Mouse (Mus musculus) ES-E14 (cell line): ENCODE measurements at regions not wholly inside any gene's neighbourhood (a gene's known extent, or its start where the extent isn't known, plus 50 kb on each side); places are given as distances from the start of the nearest gene placed in this dataset.

Experiments
- DNase-seq: peaks from one replicate; pipeline ENCODE4 v3.0.0-alpha.2; 2013; ENCODE audit warnings: low read depth, low spot score
- H3K27ac ChIP-seq: 2 replicates; pipeline ENCODE4 v1.5.1; 2012; ENCODE audit warnings: low read depth, mild to moderate bottlenecking, low read length, moderate library complexity, mixed read lengths; ENCODE audit not compliant: poor library complexity, insufficient read depth, severe bottlenecking
- H3K36me3 ChIP-seq: 2 replicates; pipeline ENCODE4 v1.6.1; 2012; ENCODE audit warnings: mild to moderate bottlenecking, low read length, moderate library complexity, mixed read lengths; ENCODE audit not compliant: control insufficient read depth, poor library complexity, insufficient read depth, severe bottlenecking
- H3K4me1 ChIP-seq, 2 experiments: fragments of 150-350 bp in 1 of 2; sonication (generic) in 1 of 2; 2 replicates each; pipeline ENCODE4 v1.6.1; 2012; ENCODE audit warnings: low read length in 2 of 2, mild to moderate bottlenecking in 1 of 2, mixed read lengths in 1 of 2; ENCODE audit not compliant: control insufficient read depth in 2 of 2, insufficient read depth in 2 of 2, poor library complexity in 1 of 2
- H3K4me3 ChIP-seq, 2 experiments: fragments of 150-350 bp in 1 of 2; sonication (generic) in 1 of 2; 2 replicates each; pipeline ENCODE4 v1.5.1; 2012; ENCODE audit warnings: low read length in 2 of 2, low read depth in 1 of 2, mild to moderate bottlenecking in 1 of 2, mixed read lengths in 1 of 2; ENCODE audit not compliant: insufficient read depth in 1 of 2, poor library complexity in 1 of 2, severe bottlenecking in 1 of 2
- H3K9ac ChIP-seq: 2 replicates; pipeline ENCODE4 v1.6.1; 2012; ENCODE audit warnings: low read depth, mild to moderate bottlenecking, low read length, mixed read lengths; ENCODE audit not compliant: poor library complexity, insufficient read depth, severe bottlenecking
- H3K9me3 ChIP-seq: fragments of 150-350 bp; sonication (generic); 2 replicates; pipeline ENCODE4 v1.6.1; 2012; ENCODE audit warnings: low read depth, mild to moderate bottlenecking, low read length; ENCODE audit not compliant: control insufficient read depth, insufficient read depth
- CHD2 ChIP-seq: IDR thresholded peaks from 2 replicates; pipeline ENCODE4 v1.6.1; 2014; ENCODE audit warnings: mild to moderate bottlenecking, low read depth, low read length, inconsistent platforms
- HCFC1 ChIP-seq: IDR thresholded peaks from 2 replicates; pipeline ENCODE4 v1.6.1; 2012; ENCODE audit warnings: low read length, inconsistent platforms, borderline replicate concordance; ENCODE audit not compliant: insufficient read depth
- MAFK ChIP-seq: IDR thresholded peaks from 2 replicates; pipeline ENCODE4 v1.6.1; 2014; ENCODE audit warnings: mild to moderate bottlenecking, low read depth, low read length, inconsistent platforms; ENCODE audit not compliant: insufficient read depth
- ZC3H11A ChIP-seq: IDR thresholded peaks from 2 replicates; pipeline ENCODE4 v1.6.1; 2012; ENCODE audit warnings: low read depth, mild to moderate bottlenecking, inconsistent platforms, low read length, borderline replicate concordance
- ZNF384 ChIP-seq: IDR thresholded peaks from 2 replicates; pipeline ENCODE4 v1.6.1; 2012; ENCODE audit warnings: low read depth, low read length, inconsistent platforms
- in situ Hi-C, 2 experiments: fragments of 600-800 bp; cut with MboI; formaldehyde crosslinking; loops; one replicate each; pipeline ENCODE4 v1.15.1; 2025; ENCODE audit warnings: low sequenced_read_pairs in 2 of 2, inconsistent platforms in 1 of 2; ENCODE audit not compliant: unreplicated experiment in 2 of 2

DNA sequence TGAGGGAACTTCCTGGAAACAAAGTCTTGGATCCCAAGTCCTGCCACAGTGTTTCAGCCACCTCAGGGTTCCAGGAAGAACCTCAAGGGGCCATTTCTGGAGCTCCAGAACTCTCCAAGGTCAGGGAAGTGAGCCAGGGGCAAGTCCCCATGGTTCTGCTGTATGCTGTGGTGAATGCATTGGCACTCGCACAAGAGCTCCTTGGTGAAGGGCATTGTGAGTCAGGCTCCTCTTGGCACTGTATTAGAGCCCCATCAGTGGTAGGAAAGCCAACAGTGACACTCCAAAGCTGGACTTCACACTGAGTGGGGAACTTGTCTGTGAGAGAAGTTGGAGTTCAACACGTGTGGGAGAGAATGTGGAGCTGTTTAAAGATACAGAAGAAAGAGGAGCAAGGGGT is 486.0 kb downstream of the Ajap1 start:
- Histone ChIP-seq H3K9ac (no peak overlapping the region), H3K36me3 (no peaks in the 10 kb centered on the region), H3K4me3 (no peak overlapping the region), H3K4me1 (peaks cover 0 to 4% of the 10 kb centered on the region in 2 experiments; a peak in 2 of 4 replicates), H3K27ac (no peak overlapping the region), H3K9me3 (no peaks in the 10 kb centered on the region)
- in situ Hi-C loops: no loop called here
- no peak for TF ChIP-seq ZC3H11A
- no peak for TF ChIP-seq ZNF384
- no peak for TF ChIP-seq CHD2
- TF ChIP-seq HCFC1: no peak
- no peak for TF ChIP-seq MAFK
- no peak for DNase-seq

DNA sequence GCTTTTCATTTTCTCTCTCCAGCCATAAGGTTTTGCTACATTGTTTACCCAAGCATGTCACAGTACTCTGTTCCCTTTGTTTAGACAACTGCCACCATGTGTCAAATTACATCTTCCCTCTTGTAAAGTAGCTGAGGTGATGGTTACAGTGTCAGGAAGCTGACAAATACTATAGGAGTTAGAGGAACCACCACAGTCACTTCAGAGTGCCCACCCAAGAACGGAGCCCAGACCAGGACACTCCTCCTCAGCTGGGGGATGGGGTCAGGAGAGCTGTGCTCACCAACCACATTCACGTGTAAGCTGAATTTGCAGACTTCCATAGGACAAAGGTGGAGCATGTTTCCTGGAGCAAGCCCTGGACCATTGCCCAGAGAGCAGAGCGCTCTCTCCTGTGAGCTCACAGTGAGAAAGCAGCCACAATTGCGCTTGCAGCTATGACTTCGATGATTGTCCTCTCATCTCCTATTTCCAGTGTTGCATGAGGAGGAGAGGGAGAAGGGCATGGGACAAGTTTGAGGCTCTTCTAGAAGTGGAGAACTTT is 487.5 kb downstream of the Ajap1 start:
- Histone ChIP-seq H3K4me1 (peaks cover 0 to 4% of the 10 kb centered on the region in 2 experiments; a peak in 2 of 4 replicates), H3K36me3 (no peaks in the 10 kb centered on the region), H3K27ac (no peak overlapping the region), H3K9ac (no peak overlapping the region), H3K9me3 (no peaks in the 10 kb centered on the region), H3K4me3 (no peak overlapping the region)
- TF ChIP-seq ZC3H11A: no peak
- TF ChIP-seq CHD2: no peak
- TF ChIP-seq HCFC1: no peak
- TF ChIP-seq ZNF384: no peak
- no peak for TF ChIP-seq MAFK
- in situ Hi-C loops: no loop called here
- no peak for DNase-seq

DNA sequence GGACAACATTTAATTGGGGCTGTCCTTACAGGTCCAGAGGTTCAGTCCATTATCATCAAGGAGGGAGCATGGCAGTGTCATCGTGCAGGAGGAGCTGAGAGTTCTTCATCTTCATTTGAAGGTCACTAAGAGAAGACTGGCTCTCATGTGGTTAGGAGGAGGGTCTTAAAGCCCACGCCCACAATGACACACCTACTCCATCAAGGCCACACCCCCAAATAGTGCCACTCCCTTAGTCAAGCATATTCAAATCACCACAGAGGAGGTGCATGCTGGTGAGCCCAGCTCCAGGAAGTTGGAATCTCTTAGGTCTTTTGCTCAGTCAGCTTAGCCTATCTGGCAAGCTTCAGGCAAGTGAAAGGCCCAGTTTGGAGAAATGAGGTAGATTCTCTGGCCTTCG is 488.4 kb downstream of the Ajap1 start:
- Histone ChIP-seq H3K27ac (no peak overlapping the region), H3K4me3 (no peak overlapping the region), H3K4me1 (peaks cover 0 to 4% of the 10 kb centered on the region in 2 experiments; a peak in 2 of 4 replicates), H3K36me3 (no peaks in the 10 kb centered on the region), H3K9me3 (no peaks in the 10 kb centered on the region), H3K9ac (no peak overlapping the region)
- in situ Hi-C loops: no loop called here
- DNase-seq: peak; percentile 38
- no peak for TF ChIP-seq MAFK
- TF ChIP-seq ZNF384: no peak
- TF ChIP-seq ZC3H11A: no peak
- no peak for TF ChIP-seq HCFC1
- no peak for TF ChIP-seq CHD2

DNA sequence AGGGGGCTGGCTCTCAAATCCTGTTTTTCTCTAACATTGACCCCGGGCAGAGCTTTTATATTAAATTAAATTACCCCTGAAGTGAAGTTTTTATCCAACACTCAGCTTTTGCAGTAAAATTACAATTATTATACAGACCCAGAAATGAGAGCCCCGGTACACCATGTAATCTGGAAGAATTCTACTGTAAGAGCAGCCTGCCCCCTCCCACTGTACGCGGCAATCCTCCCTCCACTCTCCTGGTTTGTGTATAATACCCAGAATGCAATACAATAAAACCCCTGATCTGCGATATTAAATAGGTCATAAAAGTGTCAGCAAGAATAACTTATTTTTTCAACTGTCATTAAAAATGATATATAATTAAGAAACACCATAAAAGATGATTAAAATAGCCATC is 492.3 kb downstream of the Ajap1 start:
- in situ Hi-C loops: no loop called here
- Histone ChIP-seq H3K4me3 (no peak overlapping the region), H3K4me1 (peaks cover 0 to 4% of the 10 kb centered on the region in 2 experiments; a peak in 2 of 4 replicates), H3K9me3 (no peaks in the 10 kb centered on the region), H3K36me3 (no peaks in the 10 kb centered on the region), H3K9ac (no peak overlapping the region), H3K27ac (no peak overlapping the region)
- TF ChIP-seq ZNF384 (no peak), HCFC1 (no peak), CHD2 (no peak), MAFK (no peak), ZC3H11A (no peak)
- no peak for DNase-seq

DNA sequence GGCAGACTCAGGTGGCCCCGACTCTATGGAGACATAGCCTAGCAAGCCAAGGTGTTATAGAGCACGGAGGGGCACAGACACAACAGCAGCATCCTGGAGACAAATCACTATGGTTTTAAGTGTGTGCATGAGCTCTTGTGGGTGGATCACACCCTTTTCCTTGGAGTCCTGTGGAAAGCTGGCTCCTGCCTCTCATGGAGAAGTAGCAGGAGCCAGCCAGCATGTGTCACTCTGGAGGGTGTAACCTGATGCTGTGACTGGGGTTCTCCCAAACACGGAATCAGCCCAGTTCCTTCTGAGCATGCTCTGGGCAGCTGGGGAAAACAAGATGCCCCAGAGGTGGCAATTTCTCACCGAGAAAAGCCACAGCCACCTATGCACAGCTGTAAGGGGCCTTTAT is 494.9 kb downstream of the Ajap1 start:
- H3K27ac ChIP-seq: no peak overlapping the region
- H3K4me1 ChIP-seq: no peaks in the 10 kb centered on the region
- no peaks in the 10 kb centered on the region for H3K36me3 ChIP-seq
- TF ChIP-seq HCFC1 (no peak), MAFK (no peak), CHD2 (no peak), ZC3H11A (no peak), ZNF384 (no peak)
- no peak overlapping the region for H3K4me3 ChIP-seq
- H3K9me3 ChIP-seq: no peaks in the 10 kb centered on the region
- in situ Hi-C loops: no loop called here
- no peak for DNase-seq
- no peak overlapping the region for H3K9ac ChIP-seq
